Mouse (Mus musculus) lung, adult 2 months (tissue): ENCODE measurements around the gene Spock2.

Experiments used
- CTCF ChIP-seq: fragments of 200-500 bp; IDR thresholded peaks from 2 replicates; pipeline ENCODE4 v1.5.1; 2011; ENCODE audit warnings: mild to moderate bottlenecking, low read length, control low read depth; ENCODE audit not compliant: insufficient read depth
- POLR2A ChIP-seq: fragments of 200-500 bp; IDR thresholded peaks from 2 replicates; pipeline ENCODE4 v1.6.1; 2011; ENCODE audit warnings: low read depth, mild to moderate bottlenecking, control low read depth, low read length, borderline replicate concordance; ENCODE audit errors: extremely low read depth

DNA sequence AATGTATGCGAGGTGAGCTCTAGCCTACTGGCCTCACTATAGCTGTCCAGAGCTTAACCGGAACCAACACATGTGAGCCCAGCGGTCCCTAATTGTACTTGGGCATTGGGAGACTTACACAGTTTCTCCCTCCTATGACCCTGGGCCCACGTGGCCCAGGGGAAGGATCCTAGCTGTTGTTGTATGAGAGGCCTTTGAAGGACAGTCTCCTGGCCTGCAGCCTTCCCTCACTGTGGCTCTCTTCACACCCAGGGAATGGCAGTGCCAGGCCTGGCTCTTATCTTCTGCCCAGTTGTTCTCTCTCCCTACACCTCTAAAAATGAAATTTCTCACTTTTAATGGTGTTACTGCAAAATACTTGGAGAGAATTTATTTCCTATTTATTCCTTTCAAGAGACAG, 11.0 kb downstream of the Spock2 start:
- TF ChIP-seq POLR2A: no peak
- no peak for TF ChIP-seq CTCF
